Mouse (Mus musculus): ENCODE measurements around the gene Rhox3f. TPM values are rescaled to one million over a fixed set of nuclear protein-coding genes. Genes with fewer than 3 reads are reported as not detected.

The Rhox3f gene
- total RNA-seq (2023), result not detected

GRCm38 (mm10) chrX:37580692-37581091, at the start of gene Rhox3f:
TSS of gene Rhox3f (plus strand) at chrX:37580992.

GRCm38 (mm10) chrX:37541719-37542118, 39.1 kb upstream of the Rhox3f start, which contains the start of gene Rhox3e:
TSS of gene Rhox3e (plus strand) at chrX:37542019.

GRCm38 (mm10) chrX:37557112-37557511, 23.7 kb upstream of the Rhox3f start, which contains the start of gene Rhox4e:
TSS of gene Rhox4e (plus strand) at chrX:37557412.

GRCm38 (mm10) chrX:37571105-37571504, 9.7 kb upstream of the Rhox3f start, which contains the start of gene Rhox2f:
TSS of gene Rhox2f (plus strand) at chrX:37571405.

GRCm38 (mm10) chrX:37607604-37608003, 26.8 kb downstream of the Rhox3f start, which contains the start of gene Rhox4f:
TSS of gene Rhox4f (minus strand) at chrX:37607704.

GRCm38 (mm10) chrX:37628512-37628911, 47.7 kb downstream of the Rhox3f start, which contains the start of gene Rhox3g:
TSS of gene Rhox3g (minus strand) at chrX:37628612.

Other genes with a start within 250 kb of the Rhox3f start
- not detected for gene Rhox3a2, start 201.0 kb upstream of the Rhox3f start, total RNA-seq (2023)
- gene Rhox4a2, start 190.1 kb upstream of the Rhox3f start, total RNA-seq (2023), result not detected
- gene Rhox2b, start 168.9 kb upstream of the Rhox3f start, total RNA-seq (2023), result not detected
- gene Rhox4b, start 148.5 kb upstream of the Rhox3f start, total RNA-seq (2023), result not detected
- gene Rhox2c, start 127.3 kb upstream of the Rhox3f start, total RNA-seq (2023), result not detected
- gene Rhox3c, start 122.4 kb upstream of the Rhox3f start, total RNA-seq (2023), result not detected
- gene Rhox4c, start 100.7 kb upstream of the Rhox3f start, total RNA-seq (2023), result not detected
- gene Rhox2d, start 87.6 kb upstream of the Rhox3f start, total RNA-seq (2023), result not detected
- not detected for gene Rhox4d, start 66.6 kb upstream of the Rhox3f start, total RNA-seq (2023)
- not detected for gene Rhox2e, start 50.5 kb upstream of the Rhox3f start, total RNA-seq (2023)
- not detected for gene Rhox3e, start 39.0 kb upstream of the Rhox3f start, total RNA-seq (2023)
- not detected for gene Rhox4e, start 23.6 kb upstream of the Rhox3f start, total RNA-seq (2023)
- gene Rhox2f, start 9.6 kb upstream of the Rhox3f start, total RNA-seq (2023), result not detected
- not detected for gene Rhox4f, start 26.7 kb downstream of the Rhox3f start, total RNA-seq (2023)
- gene Rhox3g, start 47.6 kb downstream of the Rhox3f start, total RNA-seq (2023), result not detected
- gene Rhox2g, start 62.5 kb downstream of the Rhox3f start, total RNA-seq (2023), result not detected
- gene Rhox4g, start 70.3 kb downstream of the Rhox3f start, total RNA-seq (2023), result not detected
- not detected for gene Rhox3h, start 87.8 kb downstream of the Rhox3f start, total RNA-seq (2023)
- not detected for gene Rhox2h, start 92.3 kb downstream of the Rhox3f start, total RNA-seq (2023)
- gene Rhox5, start 223.8 kb downstream of the Rhox3f start, total RNA-seq (2023), result not detected
- gene Rhox6, start 245.9 kb downstream of the Rhox3f start, total RNA-seq (2023), result not detected